Mouse (Mus musculus): Measurements from ENCODE around the gene Cdk6.
"Not testable (repeated sequence)": the region's sequence is repeated elsewhere in the genome, so short reads cannot be mapped to it uniquely, and the experiment has no call there.

Gene Cdk6

DNA sequence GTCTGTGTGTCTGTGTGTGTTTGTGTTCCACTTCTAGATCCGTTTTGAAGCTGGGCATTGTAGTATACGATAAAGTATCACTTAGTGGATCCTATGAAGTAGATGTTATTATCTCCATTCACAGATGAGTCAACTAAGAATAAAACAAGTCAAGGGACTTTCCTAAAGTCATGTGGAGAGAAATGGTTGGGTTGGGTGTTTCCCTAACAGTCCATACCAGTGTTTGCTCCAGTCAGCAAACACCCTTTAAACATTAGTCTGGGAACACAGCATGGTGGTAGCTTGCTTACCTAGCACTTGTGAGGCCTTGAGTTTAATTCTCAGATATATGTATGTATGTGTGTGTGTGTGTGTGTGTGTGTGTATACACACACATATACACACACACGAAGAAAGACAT lies 168.2 kb downstream of the Cdk6 start:
- DNase-seq (ENCODE audit: low spot score): no peak

DNA sequence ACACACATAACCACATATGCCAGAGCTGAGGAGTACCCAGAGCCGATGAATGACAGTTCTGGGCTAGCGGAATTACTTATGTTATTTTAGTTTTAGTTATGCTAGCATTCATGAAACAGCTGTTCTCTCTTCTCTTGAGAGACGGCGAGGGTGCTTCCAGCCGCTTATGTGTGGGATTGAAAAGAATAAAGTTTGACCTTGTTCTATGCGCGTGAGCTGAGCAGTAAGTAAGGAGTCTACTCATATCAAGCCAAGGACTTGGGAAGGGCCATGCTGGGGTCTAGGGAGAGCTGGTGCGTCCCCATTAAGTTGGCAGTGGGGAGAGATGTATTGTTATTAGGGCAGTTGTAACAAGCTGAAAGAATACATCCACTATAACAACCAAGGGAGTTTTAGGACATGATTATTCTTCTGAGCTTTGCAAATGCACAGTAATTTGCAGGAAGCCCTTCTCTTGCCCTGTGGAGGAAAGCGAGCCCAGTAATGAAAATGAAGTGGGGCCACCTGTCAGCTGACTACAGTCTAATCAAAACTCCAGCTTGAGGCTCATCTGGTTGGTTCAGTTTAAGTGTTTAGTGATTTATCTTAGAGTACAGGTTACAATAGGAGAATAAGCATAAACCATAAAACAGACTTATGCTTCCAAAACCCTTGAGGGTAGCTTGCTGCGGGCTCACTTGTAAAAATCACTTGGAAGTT lies 170.0 kb downstream of the Cdk6 start:
- no peak for DNase-seq (ENCODE audit: low spot score)

DNA sequence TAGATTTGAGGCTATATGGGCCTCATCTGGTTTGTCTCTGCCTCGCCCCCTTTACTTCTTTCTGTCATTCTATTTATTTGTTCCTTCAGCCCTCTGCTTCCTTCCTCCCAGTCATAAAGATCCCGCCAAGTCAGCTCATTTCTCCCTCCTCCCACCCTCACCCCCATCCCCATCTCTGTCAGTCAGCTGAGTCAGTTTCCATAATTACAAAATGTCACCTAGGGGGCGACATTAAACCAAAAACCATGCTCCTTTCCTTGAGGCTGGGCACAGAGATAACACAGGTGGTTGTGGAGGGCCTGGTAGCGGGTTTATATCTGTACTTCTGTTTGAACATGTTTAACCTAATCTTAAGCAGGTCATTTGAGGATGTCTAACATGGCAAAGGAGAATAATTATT lies 171.3 kb downstream of the Cdk6 start:
- no peak for DNase-seq (ENCODE audit: low spot score)

DNA sequence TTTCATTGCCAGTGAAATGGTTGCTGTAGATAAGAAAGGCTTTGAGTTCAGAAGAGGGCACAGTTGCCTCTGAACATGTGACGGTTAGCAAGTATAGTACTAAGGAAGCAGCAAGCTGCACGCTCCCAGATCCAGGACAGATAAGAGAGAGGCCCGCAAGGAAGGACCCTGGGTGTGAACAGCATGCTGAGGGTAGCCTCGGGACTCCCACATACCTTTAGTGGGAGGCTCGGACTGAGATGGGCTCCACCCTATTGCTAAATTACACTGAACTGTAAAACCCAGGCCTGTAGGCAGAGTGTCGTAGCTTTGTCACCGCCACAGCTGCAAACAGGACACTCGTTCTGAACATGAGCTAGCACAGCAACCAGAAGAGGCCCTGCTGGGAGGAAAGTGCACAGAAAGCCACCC lies 173.6 kb downstream of the Cdk6 start:
- no peak for DNase-seq (ENCODE audit: low spot score)

- DNase-seq (ENCODE audit: low spot score): no peak
These were observed 174.2 kb downstream of the Cdk6 start for GRCm38 (mm10) chr5:3515477-3515876.

DNA sequence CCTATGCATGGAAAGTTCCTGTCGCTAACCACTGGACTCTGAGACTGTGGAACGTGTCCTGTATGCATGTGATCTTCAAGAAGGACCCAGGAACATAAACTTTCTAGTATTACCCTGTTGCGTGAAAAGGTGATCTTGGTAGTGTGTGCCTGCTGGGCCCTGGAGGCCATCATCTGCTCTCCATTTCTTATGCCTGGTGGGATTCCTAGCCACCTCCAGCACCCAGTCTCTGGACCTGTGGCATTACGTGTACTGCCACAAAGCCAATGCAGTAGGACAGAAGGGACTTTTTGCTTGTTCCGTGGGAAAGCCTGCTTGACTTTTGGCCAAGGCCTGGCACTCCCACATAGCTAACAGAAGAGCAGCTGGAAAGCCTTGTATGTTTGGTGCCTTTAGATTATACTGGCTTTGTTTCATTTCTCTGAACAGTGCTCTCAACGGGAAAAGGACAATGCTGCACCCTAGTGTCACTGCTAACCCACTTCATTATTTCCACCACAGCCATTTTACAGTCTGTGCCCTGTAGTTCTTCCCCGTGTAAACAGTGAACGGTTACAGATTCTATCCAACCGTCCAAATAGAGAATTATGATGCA lies 175.3 kb downstream of the Cdk6 start:
- DNase-seq (ENCODE audit: low spot score): no peak

DNA sequence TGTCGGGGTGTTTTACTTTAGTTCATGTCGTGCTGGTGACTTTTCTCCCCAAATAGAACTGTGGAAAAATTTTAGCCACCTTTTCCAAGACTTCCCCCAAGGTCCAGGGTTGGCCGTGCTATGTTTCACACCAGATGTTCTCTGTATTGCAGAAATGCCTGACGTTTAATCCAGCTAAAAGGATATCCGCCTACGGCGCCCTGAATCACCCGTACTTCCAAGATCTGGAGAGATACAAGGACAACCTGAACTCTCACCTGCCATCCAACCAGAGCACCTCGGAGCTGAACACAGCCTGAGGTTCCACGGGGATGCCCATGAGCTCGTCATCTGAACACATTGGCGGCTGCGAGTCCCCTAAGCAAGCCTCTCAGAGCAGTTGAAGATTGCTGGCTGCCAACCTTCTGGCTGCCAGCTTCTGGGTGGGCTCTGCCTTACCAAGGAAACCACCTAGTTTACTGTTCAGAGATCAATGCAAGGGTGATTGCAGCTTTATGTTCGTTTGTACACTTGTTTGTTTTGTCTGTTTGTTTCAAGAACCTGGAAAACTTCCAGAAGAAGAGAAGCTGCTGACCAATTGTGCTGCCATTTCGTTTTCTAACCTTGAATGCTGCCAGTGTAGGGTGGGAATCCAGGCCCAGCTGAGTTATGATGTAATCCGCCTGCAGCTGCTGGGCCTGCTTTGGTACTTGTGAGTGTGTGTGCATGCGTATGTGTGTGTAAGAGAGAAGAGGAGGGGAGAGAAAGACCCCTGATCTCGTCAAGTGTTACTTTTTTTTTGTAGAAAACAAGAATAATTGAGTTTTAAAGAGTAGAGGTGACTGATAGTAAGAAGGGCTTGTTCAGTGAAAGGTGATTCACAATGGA lies 179.4 kb downstream of the Cdk6 start:
- no peak for DNase-seq (ENCODE audit: low spot score)

DNA sequence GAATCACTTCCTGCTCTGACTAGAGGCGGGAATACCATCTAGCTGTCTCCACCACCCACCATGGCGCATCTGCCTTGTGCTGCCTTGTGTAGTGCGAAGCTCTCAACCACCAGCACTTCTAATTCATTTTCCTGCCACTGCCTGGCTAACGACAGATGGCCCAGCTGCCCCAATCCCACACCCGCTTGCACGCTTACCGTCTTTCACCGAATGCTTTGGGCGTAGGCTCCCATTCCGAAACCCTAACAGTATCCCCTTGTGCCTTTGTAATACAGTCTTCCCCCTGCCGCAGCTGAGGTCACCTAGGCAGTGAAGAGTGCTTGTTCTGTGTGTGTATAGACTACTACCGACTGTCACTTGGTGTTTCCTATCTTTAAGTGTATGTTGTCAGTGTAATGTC lies 180.5 kb downstream of the Cdk6 start:
- DNase-seq (ENCODE audit: low spot score): no peak

DNA sequence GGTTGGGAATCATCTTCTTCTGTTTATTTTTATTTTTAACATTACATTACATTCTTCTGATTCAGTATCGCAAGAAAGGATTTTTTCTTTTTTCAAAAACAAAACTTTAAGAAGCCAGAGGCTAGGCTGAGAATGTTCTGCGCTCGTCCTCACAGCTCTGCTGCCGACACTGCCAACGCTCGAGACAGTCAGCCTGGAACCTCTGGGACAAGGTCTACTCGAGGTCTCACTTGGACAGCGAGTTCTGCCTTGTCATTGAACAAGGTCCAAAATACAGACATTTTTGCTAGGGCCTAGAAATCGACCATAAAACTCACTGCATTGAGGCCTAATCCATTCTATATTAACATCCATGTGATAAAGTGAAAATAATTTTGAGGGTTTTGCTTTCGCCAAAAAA lies 181.5 kb downstream of the Cdk6 start:
- no peak for DNase-seq (ENCODE audit: low spot score)

DNA sequence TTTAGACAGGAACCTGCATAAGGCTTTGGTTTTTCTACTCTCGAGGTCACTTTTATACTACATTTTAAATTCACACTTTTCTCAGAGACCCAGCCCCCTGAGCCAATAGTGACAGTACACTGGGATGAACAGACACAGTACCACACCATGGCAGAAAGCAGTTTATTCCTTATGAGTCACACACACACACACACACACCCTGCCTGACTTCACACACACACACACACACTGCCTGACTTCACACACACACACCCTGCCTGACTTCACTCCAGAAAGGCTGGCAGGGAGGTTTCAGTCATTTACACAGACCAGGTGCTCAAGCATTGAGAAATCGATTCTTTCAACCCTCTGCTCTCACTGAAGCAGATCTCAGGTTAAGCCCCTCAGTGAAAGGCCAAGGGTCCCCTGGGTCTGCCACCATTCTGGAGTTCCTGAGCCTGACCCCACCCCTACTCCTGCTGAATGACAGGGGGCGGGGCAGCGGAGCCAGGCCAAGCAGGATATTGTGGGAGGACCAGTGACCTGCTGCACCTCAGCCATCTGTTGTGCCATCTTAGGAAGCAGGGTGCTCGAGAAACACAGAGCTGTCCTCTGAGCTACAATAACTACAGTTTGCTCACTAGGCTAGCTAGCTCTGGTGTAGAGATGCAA lies 185.9 kb downstream of the Cdk6 start:
- DNase-seq (ENCODE audit: low spot score): no peak

DNA sequence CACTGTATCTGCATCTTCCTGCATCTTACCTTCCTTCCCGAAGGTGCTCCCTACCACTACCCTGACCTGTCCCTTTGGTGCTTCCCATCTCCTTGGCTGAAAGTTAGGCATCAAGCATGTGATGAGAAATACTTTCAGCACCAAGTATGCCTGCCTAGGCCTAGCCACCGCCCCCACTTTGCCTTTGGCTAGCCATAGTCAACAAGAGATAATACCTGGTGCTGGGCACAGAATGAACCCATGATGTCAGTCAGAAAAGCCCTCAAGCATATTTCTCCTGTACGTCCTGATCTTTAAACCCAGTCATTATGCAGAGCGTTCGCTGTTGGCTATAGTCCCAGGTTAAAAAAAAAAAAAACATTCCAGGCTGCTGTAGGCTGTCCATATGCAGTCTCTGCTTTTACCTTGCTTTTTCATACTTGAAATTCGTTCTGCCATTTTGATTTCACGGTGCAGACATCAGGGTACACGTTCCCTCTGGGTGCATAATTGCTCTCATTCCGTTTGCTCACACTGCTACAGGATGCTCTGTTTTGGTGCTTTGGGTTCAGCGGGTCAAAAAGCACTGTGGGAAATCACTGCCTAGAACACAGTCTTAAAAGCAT lies 188.4 kb downstream of the Cdk6 start:
- DNase-seq (ENCODE audit: low spot score): no peak

GRCm38 (mm10) chr5:3532048-3532447 lies 190.8 kb downstream of the Cdk6 start:
- not testable (repeated sequence) for DNase-seq (ENCODE audit: low spot score)

DNA sequence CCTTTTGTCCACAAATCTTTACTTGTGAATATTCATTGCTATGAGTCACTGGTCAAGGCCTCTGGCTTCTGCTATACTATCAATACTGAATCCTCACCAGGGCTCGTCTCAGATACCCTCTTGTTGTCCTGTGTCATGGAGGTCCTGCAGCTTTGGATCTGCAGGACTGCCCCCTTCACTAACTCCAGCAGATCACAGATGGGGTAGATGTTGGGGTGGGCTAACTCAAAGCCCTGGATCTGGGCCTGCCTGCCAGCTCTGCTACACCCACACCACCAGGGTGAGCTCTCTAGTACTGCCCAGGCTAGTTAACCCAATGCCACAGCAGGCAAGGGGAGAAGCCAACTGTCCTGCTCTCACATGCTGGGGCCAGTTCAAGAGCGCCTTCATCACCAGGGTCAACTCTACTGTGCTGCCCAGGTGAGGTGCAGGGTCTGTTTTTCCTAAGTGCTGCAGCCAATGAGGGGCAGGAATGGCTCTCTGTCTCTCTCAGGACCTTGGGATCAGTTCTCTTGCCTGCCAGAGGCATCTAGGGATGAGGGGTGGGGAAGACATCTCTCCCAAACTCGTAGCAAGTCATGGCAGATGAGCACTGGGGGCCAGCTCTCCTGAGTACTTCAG lies 195.4 kb downstream of the Cdk6 start:
- no peak for DNase-seq (ENCODE audit: low spot score)

DNA sequence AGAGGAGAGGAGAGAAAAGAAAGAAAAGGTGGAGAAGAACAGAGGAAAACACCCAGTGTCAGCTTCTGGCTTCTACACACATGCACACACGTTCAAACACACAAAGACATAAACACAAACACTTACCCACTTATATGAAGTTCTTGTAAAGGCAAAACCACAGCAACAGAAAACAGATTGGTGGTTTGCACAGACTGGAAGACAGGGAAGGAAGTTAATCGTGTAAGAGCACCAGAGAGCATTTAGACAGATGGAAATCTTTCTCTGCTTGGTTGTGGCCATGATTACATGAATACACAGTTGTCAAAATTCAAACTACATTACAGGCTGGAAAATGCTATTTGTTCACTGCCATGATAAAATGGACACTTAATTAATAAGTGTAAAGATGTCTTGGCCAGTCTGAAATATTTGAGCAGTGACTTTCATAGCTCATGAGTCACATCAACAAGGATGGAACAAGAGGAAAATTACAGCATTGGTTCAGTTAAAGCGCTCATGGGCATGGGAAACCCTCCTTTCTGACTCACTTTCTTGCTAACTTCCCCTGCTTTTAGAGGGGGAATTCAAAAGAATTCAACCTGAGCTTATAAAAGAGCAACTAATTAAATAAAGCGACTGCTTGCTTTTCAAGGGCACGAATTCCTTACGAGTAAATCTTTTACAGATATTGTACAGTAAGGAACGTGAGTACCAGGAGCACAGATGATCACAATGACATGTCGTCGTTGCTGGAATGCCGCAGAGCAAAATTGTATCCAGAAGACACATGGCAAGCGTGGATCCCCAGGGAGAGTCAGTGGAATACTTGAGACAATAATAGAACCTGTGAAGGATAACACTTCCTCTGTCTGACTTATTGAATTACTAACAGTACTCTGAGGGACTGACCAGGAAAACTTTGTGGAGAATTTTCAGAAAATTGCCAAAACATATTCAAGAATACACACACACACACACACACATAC lies 197.5 kb downstream of the Cdk6 start:
- no peak for DNase-seq (ENCODE audit: low spot score)

- no peak for DNase-seq (ENCODE audit: low spot score)
These were observed 200.6 kb downstream of the Cdk6 start for GRCm38 (mm10) chr5:3541871-3542270.

GRCm38 (mm10) chr5:3543629-3544479 lies 202.6 kb downstream of the Cdk6 start, which contains the start of gene Fam133b:
Gene Fam133b, plus strand, starts transcription at chr5:3543833.
- peak; percentile 83 for DNase-seq (ENCODE audit: low spot score)

- no peak for DNase-seq (ENCODE audit: low spot score)
These were observed 203.1 kb downstream of the Cdk6 start for GRCm38 (mm10) chr5:3544480-3544769.

- DNase-seq (ENCODE audit: low spot score): no peak
These were observed 204.9 kb downstream of the Cdk6 start for GRCm38 (mm10) chr5:3546226-3546625.

DNA sequence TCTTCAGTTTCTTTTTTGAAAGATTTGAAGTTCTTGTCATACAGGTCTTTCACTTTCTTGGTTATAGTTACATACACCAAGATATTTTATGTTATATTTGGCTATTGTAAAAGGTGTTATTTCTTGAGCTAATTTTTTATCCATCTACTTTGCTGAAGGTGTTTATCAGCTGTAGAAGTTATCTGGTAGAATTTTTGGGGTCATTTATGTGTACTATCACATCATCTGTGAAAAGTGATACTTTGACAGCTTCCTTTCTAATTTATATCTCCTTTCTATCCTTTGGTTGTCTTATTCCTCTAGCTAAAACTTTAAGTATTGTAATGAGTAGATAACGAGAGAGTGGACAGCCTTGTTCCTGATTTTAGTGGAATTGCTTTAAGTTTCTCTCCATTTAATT lies 210.2 kb downstream of the Cdk6 start:
- DNase-seq (ENCODE audit: low spot score): no peak

GRCm38 (mm10) chr5:3554198-3554597 lies 212.9 kb downstream of the Cdk6 start:
- DNase-seq (ENCODE audit: low spot score): no peak
